Mouse (Mus musculus) skeletal muscle tissue, adult 2 months (tissue): ENCODE measurements around the gene Fam83c.

Experiments used
- DNase-seq: peaks from one replicate; pipeline ENCODE4 v3.0.0-alpha.2; 2012; ENCODE audit warnings: low read depth, low spot score

Gene Fam83c

DNA sequence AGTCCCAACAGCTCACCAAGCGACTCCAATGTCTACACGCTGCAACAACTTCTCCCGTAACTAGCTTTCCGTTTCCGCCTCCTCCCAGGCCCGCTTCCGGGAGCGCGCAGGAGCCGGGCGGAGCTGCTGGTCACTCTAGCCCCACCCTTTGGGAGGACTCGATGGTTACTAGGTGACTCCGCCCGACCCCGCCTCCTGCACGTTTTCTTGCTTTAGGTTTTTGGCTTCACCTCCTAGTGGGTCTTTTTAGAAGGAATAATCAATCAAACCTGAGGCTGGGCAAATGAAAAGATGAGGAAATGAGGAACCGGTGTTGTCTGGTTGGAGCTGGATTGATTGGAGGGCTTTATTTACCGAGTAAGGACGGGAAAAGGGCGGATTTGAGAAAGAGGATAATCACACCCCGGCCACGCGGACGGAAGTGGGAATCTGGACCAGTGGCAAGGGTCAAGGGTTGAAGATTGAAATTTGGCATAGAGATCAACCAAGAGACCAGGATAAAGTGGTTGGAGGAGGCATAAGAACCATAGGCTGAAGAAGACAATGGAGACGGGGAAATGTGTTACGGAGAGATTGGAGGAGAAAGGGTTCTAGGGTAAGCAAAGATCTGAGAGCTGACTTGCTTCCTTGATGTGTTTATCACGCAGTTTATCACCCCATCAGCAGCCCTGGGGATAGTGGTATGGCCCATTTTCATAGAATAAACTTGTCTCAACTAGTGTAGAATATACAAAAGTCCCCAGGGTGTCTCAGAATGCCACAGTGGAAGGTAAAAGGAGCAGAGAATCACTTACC lies 7.8 kb downstream of the Fam83c start, which contains the start of gene Eif6:
TSS of gene Eif6 (minus strand) at position 296 of the 795 bp plus-strand sequence.
- DNase-seq, result peak; percentile 83

DNA sequence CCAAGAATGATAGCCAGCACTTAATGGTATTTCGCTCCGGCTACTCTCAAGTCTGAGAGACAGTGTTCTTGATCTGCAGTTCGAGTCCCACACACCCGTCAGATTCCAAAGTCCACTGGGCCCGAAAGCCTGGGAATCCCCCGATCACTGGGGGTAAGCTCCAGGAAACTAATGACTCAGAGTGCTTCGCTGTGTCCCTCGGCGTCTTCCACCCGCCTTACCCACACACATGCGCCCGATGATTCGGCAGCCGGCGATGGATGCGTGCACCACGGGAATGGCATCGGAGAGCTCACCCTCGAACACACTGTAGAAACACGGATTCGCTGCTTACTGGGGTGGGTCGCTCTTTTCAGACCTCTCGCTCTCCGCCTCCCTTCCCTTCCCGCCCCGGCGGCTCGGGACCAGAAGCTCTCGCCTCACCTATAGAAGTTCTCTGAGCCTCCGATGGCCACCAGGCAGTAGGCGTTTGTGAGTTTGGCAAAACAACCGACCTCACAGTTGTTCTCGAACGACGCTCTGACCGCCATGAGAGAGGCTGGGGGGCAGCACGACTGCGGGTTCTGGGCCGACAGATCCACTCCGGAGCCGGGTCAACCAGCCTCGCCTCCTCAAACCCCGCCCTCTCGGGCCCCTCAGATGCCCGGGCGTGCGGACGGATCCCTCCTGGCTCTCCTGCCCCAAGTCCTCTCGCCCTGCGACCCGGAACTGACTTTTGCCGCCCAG lies 8.6 kb downstream of the Fam83c start:
- no peak for DNase-seq

DNA sequence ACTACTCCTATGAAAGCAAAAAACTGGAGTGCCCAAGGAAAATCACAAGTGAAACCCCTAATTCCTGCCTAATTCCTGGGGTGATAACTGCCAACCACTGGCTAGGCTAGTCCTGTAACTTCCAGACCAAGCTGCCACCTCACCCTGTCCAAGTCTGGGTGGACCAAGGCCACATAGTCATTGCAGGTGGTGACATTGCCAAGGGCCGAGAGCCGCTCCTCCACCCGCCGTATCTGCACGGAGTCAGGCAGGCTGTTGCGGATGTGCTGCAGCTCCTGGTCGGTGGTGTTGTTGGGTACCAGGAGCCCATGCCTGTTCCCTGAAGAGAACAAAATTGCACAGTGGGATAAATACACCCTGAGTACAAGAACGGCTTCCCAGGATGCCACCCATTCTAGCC lies 10.9 kb downstream of the Fam83c start:
- DNase-seq, result no peak

DNA sequence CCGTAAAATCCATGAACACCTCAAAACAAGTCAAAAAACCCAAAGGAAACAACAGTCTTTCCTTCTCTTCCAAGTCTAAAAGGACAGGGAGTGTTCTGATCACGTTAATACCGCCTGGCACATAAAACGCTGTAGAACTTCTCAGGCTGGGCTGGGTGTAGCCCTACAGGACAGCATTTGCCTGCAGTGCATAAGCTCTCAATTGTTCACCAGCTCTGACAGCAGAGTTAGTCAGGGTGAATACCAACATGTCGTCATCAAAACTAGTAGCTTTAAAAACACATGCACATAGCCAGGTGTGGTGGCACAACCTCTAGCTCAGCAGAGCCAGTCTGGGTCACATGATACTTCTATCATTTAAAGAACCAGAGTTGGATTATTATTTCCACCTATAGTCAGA lies 13.9 kb downstream of the Fam83c start:
- DNase-seq, result no peak

DNA sequence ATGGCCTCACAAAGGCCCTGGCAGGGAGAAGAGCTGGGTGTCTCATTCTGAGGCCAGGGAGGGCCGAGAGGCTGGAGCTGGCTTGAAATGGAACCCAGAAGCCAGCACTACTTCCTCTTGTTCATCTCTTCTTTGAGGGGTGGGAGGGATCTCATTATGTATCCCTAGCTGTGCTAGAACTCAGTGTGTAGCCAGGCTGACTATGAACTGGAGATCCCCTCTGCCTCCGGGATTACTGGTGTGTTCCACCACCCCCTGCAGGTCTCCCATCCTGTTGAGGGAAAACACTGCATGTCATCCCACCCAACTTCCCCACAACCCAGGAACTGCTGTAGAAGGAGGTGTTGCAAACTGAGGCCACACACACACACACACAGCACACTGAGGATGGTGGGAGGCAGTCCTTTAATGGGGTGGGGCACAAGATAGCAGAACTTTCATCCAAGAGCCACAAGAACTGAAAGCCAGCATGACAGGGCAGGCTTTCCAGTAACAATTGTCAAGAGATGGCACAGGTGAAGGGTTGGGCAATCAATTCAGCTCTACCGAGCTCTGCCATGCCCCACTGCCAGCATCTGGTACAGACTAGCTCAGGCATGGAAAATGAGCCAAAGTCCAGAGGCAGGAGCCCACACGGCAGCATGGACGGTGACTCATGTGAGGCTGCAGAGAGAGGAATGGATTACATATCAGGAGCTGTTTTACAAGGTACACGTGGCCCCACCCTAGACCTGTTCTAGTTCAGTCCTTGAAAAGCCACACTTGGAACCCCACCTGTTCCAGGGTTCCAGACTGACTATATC lies 15.0 kb downstream of the Fam83c start:
- no peak for DNase-seq

DNA sequence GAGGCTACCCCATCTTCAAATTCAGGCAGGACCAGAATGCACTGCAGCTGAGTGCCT lies 15.4 kb downstream of the Fam83c start, which contains the start of gene BC029722:
TSS of gene BC029722 (minus strand) at position 35 of the 57 bp plus-strand sequence.
- DNase-seq, result no peak

DNA sequence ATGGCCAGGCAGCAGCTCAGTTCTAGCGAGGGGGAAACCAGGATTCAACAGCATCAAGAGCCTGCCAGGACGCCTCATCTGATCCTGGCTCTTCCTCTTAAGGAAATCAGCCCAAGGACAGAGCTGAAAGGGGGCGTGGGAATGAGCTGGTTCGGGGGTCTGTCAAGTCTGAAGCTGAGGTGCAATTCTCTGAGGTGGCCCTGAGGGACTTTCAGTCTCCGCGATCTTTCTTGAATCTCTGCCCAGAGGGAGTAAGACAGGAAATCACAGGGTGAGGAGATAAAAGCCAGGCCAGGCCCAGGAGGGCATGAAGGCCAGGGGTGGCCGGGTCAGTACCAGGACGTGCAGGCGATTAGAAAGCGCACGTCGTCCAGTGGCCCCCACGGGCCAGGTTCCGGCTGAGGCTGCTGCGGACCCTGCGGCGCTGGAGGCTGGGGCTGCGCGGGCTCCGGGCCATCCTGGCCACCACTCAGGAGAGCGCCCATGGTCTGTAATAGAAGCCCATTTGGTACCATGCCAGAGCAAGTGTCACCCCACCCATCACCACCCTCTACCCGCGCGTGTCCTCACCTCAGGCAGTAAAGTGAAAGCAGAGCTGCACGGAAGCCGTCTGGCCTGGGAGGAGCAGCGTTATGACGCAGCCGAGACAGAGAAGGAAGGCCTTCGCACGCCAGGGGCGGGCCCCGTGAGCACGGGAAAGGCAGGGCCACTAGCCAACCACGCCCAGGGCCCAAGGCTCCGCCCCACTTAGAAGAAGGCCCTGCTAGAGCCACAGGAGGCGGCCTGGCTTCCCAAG lies 15.9 kb downstream of the Fam83c start:
- peak; percentile 95 for DNase-seq

DNA sequence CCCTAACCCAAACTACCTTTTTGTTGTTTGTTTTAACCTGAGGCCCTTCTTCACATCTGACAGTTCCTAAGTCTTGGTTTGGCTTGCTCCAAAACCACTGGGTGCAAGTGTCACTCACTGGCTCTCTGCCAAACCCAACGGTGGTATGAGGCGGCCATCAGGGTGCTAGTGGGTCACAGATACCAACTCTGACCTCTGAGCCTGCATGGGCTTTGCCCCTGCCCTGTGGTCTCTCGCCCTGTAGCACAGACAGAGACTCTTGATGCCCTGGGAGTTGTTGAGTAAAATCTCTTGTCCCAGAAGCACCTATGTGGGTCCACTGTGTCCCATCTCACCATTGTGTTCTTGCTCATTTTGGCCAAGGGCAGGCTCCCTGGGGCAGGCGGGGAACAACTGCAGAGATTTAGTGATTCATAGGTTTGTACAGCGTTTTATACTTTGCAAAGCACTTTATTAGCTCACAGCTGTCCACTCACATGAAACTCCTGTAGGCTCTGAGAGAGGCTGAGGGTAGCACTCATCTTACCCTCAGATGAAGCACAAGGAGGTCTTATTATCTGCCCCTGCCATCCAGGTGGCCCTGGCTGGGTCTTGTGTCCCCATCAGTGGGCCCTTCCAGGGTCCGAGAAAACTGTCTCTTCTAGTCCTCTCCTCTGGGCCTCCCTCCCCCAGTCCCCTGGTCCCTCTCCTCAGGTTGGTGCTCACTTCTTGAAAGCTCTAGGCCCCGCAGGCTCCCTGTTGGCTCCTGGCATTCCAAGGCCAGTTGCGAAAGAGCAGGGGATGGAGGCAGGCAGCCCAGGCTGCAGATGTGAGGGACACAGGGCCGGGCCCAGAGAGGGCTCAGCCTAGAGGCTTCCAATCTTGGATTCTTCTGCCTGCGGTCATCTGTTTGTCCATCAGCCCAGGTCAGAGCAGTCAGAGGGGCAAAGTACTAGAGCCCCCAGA lies 17.1 kb downstream of the Fam83c start:
- peak; percentile 45 for DNase-seq

DNA sequence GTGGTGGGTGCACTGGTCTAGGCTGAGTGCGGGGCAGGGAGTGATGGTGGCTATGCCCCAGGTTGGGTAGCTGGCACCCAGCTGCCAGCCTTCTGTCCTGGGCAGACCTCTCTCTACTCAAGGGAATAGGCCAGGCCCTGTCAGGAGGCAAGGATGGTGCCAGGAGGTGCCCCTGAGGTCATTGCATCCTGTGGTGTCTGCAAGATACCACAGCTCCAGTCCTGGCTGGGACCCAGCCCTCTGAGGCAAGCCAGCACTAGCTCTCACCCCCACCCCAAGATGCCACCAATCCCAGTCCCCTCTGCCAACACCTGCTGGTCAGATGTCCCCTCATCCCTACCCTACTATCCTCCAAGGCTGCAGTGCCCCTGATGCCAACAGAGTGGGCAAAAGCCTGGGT lies 18.5 kb downstream of the Fam83c start:
- DNase-seq, result no peak

DNA sequence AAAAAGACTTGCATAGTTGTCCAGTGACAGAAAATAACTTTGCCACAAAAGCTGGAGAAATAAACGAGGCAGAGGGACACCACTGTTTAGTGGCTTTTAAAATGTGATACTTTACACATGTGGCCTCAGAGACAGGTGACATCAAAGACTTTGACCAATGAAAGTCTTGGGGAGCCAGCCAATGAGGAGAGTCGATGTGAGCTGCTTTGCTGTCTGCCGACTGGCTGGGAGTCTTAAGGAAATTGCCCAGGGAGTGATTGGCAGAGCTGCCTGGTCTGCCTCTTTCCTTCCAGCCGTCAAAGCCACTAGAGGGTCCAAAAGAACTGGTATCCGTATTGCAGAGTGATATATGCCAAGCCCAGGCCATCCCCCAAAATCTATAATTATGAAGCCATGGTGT lies 19.8 kb downstream of the Fam83c start:
- DNase-seq, result no peak

DNA sequence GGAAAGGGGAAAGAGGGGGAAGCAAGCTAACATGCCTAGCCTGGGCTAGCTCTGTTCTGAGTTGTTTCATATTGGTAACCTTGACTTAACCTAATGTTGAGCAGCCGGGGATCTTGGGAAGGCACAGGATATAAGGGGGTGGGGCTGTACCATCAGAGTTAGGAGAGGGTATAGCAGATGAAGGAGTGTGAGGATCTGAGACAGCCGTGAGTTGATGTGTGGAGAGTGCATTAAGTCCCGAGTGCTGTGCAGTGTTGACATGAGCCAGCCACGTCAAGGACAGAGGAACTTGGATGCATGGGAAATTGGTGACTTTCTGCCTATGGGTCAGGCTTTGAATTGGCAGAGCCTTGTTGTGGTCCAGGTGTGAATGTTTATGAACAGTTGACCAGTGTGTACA lies 22.0 kb downstream of the Fam83c start:
- no peak for DNase-seq

DNA sequence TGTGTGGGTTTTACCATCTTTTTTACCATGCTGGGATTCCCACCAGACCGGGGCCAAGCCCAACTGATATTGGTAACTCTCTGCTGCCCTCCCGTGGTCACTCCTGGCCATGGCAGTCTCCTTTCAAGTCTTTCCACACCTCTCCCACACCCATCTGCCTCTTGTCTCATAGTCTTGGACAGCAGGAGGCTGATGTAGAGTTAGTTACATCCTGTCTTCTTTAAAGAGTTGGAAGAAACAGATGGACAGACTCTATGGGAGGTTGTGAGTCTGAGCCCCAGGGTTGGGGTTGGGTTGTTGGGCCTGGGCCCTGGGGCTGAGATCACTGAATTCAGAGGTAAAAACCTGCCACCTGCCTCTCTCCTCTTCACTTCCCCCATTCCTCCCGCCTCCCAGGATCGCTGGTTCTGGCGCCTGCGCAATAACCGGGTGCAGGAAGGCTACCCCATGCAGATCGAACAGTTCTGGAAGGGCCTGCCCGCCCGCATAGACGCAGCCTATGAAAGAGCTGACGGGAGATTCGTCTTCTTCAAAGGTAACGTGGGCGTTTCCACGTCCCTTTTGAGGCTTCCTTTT lies 22.7 kb downstream of the Fam83c start:
- peak; percentile 46 for DNase-seq

DNA sequence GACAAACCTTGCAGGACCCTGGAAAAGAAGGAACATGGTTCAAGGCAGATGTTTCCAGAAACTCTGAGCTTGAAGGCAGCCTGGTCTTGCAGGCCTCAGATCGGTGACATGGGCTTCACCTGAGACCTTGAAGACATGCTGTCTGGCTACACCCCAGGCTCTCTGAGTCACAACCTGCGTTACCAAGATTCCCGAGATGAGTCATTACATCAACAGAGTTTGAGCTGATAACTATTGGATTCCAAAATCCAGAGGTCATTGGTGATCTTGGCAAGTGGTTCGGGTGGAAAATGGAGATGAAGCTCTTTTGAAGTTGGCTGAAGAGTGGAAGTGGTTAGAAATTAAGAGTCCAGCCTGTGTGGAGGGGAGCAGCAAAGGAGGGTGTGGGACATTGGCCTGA lies 25.0 kb downstream of the Fam83c start:
- no peak for DNase-seq

DNA sequence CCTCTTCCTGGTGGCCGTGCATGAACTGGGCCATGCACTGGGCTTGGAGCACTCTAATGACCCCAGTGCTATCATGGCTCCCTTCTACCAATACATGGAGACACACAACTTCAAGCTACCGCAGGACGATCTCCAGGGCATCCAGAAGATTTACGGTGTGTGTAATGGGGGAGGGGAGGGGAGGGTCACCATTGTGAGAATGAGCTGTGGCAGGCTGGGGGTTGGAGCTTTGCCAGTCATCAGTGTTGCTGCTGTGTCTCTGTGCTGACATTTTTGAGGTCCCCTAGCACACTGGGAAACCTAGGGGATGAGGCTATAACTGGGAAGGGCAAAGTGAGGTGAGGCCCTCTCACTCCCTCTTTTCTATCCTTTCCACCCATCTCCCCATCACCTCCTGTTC lies 27.2 kb downstream of the Fam83c start:
- DNase-seq, result no peak

DNA sequence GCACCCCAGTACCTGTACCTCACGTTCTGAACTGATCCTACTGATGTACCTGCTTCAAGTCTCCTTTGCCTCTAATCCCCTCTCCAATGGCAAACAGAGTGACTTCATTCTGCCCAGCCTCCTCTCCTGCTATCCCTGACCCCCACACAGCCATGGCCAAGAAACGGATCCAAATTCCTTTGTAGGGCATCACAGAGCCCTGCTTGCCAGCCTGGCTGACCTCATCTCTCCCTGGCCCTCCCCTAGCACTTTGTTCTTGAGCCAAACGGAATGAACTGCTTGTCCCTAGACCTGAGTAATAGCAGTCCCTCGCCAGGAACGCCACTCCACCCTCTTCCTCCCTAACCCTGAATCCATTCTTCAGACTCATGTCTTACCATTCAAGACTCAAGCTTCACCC lies 28.1 kb downstream of the Fam83c start:
- DNase-seq, result peak; percentile 41

DNA sequence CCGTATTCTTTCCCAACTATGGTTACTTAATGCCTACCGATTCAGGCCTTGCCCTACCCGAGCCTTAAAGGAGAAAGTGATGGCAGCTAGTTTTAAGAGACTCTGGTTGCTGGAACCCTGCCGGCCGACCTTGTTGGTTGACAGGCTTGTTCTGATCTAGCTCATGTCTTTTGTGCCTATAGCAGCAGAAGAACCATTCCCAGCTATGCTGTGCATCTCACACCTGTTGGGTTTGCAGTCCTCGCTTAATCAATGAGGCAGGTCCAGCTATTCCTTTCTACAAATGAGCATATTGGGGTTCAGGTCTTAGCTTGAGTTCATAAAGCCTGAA lies 28.8 kb downstream of the Fam83c start:
- DNase-seq, result no peak

DNA sequence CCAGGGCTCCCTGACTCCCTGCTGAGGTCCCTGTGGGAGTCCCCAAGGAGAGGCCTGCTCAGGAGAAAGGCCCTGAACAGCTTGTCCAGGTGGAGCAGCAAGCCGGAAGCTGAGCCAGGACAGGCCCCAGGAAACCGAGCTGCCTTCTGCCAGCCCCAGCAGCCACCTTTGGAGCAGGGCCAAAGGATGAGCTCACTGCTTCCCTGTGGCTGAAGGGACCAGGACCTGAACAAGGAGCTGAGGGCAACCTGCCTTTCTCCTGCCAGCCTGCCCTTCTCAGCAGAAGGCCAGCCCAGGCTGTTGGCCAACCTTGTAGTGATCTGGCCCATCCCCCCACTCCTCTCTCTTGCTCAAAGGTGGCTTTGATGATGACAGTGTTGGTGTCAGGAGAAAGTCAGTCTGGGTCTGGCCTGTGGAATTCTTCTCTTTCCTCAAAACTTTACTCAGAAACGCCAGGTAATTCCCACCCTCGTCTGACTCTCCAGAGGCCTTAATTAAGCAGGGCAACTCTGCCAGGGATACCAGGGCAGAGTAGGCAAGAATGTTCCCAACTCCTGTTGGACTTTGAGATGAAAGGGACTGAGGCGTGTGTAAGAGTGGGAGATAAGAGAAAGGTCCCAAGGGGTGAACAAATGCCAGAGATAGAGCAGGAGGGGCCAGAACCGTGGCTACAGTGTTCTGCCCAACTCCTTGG lies 29.3 kb downstream of the Fam83c start:
- DNase-seq, result peak; percentile 69

DNA sequence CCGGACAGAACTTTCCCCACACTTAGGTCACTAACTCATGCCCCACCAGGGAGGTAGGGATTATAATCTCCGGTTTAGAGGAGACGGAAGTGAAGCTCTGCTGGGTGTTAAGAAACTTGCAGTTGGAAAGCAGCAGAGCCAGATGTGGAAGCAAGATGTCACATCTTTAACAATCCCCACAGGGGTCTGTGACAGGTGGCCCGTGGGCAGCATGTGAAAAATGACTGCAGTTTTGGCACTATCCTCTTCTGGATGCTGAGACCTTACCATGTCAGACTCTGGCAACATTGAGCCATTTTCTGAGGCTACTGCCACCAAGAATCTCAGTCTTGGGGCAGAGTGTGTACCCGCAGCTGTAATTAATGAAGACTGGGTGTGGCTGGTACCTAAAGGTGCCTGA lies 30.6 kb downstream of the Fam83c start:
- no peak for DNase-seq

DNA sequence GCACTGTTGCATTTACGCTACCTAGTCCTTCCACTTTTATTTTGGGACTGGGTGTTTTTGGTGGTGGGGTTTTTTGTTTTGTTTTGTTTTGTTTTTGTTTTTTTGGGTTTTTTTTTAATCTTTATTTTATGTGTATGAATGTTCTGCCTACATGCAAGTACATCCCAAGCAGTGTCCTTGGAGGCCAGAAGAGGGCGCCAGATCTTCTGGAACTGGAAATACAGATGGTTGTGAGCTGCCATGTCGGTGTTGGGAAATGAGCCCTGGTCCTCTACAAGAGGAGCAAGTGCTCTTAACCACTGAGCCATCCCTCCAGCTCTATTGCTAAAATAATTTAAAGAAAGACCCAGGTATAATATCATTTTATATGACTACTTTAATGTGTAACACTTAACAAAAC lies 31.9 kb downstream of the Fam83c start:
- DNase-seq, result no peak

DNA sequence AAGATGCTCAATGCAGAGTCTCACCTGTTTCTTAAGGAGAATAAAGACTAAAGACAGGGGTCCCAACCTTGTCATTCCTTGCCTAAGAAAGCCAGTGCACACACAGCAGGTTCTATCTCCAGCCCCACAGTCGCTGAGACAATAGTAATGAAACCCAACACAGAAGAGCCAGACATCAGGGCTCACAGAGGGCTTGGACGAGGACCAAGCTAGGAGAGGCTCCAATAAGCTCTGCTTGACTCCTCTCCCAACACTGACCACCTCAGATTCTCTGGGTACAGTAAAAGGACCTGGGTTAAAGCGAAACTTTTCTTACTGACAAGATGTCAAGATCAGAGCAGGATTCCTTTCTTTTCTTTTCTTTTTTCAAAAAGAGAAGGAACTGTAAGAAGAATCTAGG lies 36.0 kb downstream of the Fam83c start:
- DNase-seq, result no peak
